Mouse (Mus musculus) bone marrow, adult 2 months (tissue): ENCODE measurements around the gene Lgals3. TPM values are rescaled to one million over a fixed set of nuclear protein-coding genes. Genes with fewer than 3 reads are reported as not detected.

Source experiments
- H3K27ac ChIP-seq: fragments of 200-500 bp; 2 replicates; pipeline ENCODE4 v1.5.1; 2012; ENCODE audit warnings: low read depth, mild to moderate bottlenecking, control low read depth, inconsistent platforms, low read length; ENCODE audit not compliant: control insufficient read depth, poor library complexity, insufficient read depth
- H3K4me1 ChIP-seq: fragments of 200-500 bp; 2 replicates; pipeline ENCODE4 v1.6.1; 2011; ENCODE audit warnings: low read length; ENCODE audit not compliant: control insufficient read depth, insufficient read depth
- H3K4me3 ChIP-seq: fragments of 200-500 bp; replicated peaks from 2 replicates; pipeline ENCODE3; 2011; ENCODE audit warnings: mild to moderate bottlenecking, low read depth, low read length, control low read depth; ENCODE audit not compliant: control insufficient read depth
- CTCF ChIP-seq: fragments of 200-500 bp; IDR thresholded peaks from 2 replicates; pipeline ENCODE4 v1.5.1; 2011; ENCODE audit warnings: low read length, control low read depth; ENCODE audit not compliant: control insufficient read depth, insufficient read depth
- POLR2A ChIP-seq: fragments of 200-500 bp; IDR thresholded peaks from 2 replicates; pipeline ENCODE4 v1.6.1; 2011; ENCODE audit warnings: low read depth, mild to moderate bottlenecking, control low read depth, low read length, borderline replicate concordance; ENCODE audit not compliant: control insufficient read depth
- WGBS: fragments of 180-500 bp; shearing (Covaris S2); methylation state at CpG from one replicate; pipeline ENCODE4 v1.1.7; 2018; 5-methylcytosine and 5-hydroxymethylcytosine counted together
- polyA plus RNA-seq: library from polyadenylated mRNA; stranded (reverse); fragments of >200 nt; gene quantifications from 2 replicates; pipeline ENCODE4 v1.2.4, GENCODE M21; 2011; ENCODE audit warnings: low replicate concordance; ENCODE audit not compliant: missing spikeins, insufficient read depth, insufficient read length

Gene Lgals3
- polyA plus RNA-seq, 1 experiment, result 147 TPM

DNA sequence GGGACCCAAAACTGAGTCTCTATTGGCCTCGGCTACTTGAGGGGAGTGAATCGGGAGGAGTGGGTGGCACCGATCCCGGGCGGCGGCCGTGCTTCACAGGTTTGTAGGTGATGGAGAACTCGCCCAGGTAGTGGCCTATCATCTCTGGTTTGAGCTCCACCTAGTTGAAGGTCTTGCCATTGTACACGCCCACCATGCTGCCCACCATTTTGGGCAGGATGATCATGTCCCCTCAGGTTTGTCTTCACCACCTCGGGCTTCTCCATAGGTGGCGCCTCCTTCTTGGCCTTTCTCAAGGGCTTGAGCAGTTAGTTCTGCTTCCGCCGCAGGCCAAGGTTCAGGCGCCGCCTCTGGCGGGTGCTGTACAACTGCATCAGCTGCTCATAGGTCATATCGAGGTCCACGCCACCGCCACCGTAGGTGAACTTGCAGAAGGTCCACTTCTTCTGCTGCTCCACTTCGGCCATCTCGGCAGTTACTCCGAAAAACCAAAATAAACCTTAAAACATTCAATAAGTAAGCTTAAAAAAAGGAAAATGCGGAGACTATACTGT, 52.2 kb downstream of the Lgals3 start:
- Histone ChIP-seq H3K4me1 (no peaks in the 10 kb centered on the region; the same call in 1 of the 2 replicates), H3K27ac (no peak overlapping the region), H3K4me3 (no peak overlapping the region)
- WGBS, result 92% methylated on average over 24 of the region's 24 CpGs
- no peak for TF ChIP-seq CTCF
- TF ChIP-seq POLR2A, result no peak

DNA sequence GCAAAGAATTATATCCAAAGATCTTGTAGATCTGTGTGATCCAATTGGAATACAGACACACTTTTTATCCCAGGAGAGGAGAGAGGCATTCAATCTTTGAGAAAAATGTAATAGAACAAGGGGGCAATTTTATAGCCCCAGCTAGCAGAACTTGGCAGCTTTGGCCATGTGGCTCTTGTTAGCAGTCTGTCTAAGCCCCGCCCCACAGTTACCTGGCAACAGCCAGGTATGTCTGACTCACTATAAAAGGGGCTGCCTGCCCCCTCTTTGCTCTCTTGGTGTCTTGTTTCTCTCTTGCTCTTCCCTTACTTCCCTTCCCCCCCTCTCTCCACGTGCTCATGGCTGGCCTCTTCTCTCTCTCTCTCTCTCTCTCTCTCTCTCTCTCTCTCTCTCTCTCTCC, 54.1 kb downstream of the Lgals3 start:
- H3K27ac ChIP-seq, result no peak overlapping the region
- TF ChIP-seq CTCF (no peak), POLR2A (no peak)
- no peaks in the 10 kb centered on the region; the same call in 1 of the 2 replicates for H3K4me1 ChIP-seq
- WGBS, result 49% methylated on average over 2 of the region's 2 CpGs
- H3K4me3 ChIP-seq, result no peak overlapping the region

DNA sequence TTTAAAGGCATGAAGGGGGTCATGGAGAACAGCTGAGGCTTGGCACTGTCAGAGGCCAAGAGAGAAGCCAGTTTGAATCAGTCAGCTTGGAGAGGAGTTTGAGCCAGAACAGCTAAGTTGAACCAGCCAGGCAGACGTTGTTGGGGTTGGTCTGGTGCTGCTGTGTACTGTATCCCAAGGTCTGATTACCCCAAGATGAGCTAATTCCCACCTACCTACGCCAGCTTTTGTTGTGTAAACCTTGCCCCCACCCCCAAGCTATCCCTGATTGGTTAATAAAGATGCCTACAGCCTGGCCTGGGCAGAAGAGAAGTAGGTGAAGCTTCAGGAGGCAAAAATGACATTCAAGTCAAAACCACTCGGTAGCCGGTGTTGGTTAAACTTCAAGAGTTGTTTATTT, 54.9 kb downstream of the Lgals3 start:
- no peak for TF ChIP-seq POLR2A
- TF ChIP-seq CTCF, result no peak
- no peak overlapping the region for H3K4me3 ChIP-seq
- H3K4me1 ChIP-seq, result no peaks in the 10 kb centered on the region; the same call in 1 of the 2 replicates
- 72% methylated on average over 4 of the region's 4 CpGs for WGBS
- H3K27ac ChIP-seq, result no peak overlapping the region

DNA sequence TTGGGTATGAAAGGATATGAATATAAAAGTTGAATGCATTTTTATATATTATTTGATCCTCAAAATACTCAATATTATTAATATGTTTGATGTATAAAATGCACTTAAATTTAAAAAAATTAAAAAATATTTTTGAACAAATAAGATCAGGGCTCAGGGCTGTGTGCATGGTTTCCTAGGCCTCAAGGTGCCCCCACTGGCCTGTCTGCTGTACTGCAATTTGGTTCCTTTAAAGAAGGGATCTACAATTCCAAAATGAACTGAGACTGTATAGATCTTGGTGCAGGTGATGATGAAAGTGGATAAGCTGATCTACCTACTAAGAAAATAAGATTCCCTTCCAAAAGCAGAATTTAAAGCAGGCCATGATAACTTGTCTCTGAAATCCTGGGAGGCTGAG, 65.4 kb downstream of the Lgals3 start:
- Histone ChIP-seq H3K4me3 (no peak overlapping the region), H3K4me1 (no peaks in the 10 kb centered on the region), H3K27ac (no peak overlapping the region)
- TF ChIP-seq CTCF (no peak), POLR2A (no peak)

Other genes starting within 250 kb of the Lgals3 start
- 18.8 and 26.8 TPM in 2 replicates for gene Gch1, start 178.3 kb upstream of the Lgals3 start, polyA plus RNA-seq
- 69.3 and 87.8 TPM in 2 replicates for gene Wdhd1, start 90.9 kb upstream of the Lgals3 start, polyA plus RNA-seq
- 8.6 and 12.6 TPM in 2 replicates for gene Socs4, start 90.8 kb upstream of the Lgals3 start, polyA plus RNA-seq
- 27.7 and 29.6 TPM in 2 replicates for gene Mapk1ip1l, start 69.5 kb upstream of the Lgals3 start, polyA plus RNA-seq
- 45.7 and 76.7 TPM in 2 replicates for gene Dlgap5, start 50.7 kb downstream of the Lgals3 start, polyA plus RNA-seq
- gene Fbxo34, start 82.7 kb downstream of the Lgals3 start, polyA plus RNA-seq, result 19.1 and 21.1 TPM in 2 replicates
- 3.3 and 9.8 TPM in 2 replicates for gene Atg14, start 202.9 kb downstream of the Lgals3 start, polyA plus RNA-seq